Mouse (Mus musculus): ENCODE results near the gene Scn3b. TPM values are rescaled to one million over a fixed set of nuclear protein-coding genes. Genes with fewer than 3 reads are reported as not detected.

Gene Scn3b
- total RNA-seq, 2 experiments from 2014 or later: 8.2 to 8.9 TPM

DNA sequence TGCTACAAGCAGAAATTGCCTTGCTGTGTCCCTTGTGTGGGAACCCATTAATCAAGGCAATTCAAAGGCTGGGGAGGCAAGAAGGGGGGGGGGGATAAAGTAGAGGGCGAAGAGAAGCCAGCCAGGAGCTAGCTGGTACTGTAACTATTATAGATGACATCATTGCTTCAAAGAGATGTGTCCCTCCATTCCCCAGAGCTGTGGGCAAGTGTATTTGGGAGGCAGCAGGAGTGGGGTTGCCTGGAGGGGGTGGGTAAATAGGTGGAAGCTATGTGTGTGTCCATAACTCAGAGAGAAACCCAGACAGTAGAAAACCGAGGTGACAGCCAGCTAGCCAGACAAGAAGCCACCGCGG, 292 bp upstream of the Scn3b start:
- no peak for DNase-seq

DNA sequence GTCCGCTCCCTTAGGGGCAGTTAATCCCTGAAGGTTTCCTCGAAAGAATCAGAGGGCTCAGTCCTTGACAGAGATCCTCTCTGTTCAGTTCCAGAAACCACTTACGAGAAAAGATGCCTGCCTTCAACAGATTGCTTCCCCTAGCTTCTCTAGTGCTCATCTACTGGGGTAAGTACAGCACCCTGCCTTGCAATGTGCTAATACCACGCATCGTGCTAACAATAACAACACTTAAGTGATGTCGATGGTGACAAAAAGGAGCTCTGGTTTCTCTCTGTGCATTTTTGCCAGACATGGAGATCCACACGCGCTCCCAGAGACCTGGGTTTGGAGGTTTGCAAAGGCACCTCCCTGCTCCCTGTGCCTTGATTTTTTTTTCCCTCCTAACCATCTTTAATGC, 863 bp downstream of the Scn3b start:
- DNase-seq: no peak

DNA sequence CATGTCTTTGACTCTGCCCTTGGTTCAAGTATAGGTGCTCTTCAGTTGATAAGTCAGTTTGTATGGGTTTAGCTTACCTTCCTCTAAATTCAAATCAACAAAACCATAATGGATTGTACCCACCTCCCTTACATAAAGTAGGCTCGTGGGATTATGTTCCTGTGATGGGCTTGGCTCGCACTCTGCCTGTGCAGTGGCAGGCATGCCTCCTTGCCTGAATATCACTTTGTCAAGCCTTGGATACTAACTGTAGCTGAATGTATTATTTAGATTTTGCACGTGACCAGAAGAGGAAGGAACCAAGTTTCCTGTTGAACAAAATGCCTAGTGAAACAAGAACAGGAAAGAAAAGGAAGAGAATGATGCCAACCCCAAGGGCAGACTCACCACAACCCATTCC, 2.1 kb downstream of the Scn3b start:
- no peak for DNase-seq

DNA sequence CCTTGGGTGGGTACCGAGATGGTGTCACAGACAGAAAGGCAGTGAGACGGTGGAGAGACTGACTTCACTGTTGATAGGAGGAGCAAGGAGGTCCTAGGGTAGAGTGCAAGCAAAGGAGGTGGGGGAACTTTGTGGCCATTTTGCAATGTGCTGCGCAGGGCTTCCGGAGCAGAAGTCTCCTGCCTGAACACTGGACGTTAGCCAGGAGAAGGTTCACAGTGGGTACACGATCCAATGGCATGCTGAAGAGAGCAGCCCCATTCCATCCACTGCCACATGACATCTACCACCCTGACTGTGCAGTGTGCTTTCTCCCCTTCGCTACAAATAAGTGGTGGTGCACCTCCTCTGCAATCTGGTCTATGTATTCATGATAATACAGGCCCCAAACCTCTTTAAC, 3.8 kb downstream of the Scn3b start:
- no peak for DNase-seq

DNA sequence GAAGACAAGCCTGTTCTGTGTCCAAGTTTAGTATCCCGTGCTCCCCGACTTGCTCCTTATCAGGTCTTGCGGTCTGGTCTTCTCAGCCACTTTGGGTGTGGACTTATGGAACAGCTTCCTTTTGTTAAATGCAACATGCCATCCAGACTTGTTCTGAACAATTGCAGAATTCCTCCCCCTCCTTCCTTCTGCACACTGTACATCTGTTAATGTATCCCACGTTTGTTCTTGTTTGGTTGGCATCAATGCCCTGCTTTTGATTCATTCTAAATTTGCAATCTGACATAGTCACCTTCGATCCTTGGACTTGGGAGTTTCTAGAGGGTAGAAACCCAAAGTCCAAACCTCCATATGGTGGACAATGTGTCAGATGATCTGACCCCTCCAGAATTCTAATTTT, 6.9 kb downstream of the Scn3b start:
- DNase-seq: no peak

DNA sequence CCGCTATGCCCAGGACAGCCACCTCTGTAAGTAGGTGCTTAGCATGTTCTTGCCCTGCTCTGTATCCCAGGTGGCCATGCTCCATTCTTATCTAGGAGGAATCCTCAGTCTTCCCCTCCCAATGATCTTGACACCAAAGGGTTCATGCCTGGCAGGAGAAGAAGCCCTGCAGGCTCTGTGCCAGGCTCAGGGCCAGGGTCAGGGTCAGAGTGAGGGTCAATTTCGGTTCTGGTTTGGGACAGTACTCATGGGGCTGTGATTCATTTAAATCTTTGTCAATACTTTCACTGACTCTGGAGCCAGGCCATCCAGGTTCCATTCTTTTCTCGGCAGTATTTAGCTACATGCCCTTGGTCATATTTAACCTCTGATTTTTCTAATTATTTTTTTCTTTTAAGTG, 8.7 kb downstream of the Scn3b start:
- DNase-seq: no peak

DNA sequence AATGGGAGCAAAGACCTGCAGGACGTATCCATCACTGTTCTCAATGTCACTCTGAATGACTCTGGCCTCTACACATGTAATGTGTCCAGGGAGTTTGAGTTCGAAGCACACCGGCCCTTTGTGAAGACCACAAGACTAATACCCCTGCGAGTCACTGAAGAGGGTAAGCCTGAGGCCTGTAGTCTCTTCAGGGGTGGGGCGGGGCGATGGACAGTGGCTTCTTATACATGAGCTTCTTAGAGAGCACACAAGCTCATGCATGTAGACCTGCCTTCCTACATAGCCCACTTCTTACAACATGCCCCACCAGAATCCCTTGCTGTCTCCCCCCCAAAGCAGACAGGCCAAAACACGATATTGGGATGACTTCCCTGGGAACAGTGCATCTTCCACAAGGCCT, 10.4 kb downstream of the Scn3b start:
- DNase-seq: no peak

DNA sequence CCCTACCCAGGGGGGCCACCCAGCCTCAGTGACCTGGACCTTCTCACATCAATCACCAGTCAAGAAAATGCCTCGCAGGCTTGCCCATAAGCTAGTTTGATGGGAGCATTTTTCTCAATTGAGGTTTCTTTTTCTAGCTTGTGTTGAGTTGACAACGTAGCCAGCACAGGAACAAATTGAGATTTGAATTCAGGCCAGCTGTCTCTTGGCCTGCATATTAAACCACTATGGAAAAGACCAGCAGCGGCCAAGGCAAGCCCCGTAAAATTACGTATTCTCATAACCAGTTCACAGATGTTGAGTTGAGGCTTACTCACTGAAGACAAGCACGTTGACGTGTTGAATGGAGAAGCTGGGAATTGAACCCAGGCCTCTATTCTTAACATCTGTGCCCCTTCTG, 14.0 kb downstream of the Scn3b start:
- DNase-seq: no peak

DNA sequence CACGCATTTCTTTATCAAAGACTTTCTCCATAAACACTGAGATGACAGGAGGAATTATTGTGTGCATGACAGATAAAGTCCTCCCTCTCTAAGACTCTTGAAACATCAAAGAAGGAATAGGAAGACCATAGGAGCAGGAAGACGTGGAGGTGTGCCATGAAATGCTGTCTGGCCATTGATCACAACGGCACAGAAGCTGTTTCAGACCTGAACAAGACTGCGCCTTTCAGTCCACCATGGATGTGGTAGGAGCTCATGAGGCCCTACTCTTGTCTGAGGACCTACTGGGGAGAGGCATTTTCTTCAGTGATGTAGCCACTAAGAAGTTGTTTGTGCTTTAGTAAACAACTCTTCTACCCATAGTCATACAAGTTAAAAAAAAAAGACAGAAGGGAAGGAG, 23.5 kb downstream of the Scn3b start:
- no peak for DNase-seq

DNA sequence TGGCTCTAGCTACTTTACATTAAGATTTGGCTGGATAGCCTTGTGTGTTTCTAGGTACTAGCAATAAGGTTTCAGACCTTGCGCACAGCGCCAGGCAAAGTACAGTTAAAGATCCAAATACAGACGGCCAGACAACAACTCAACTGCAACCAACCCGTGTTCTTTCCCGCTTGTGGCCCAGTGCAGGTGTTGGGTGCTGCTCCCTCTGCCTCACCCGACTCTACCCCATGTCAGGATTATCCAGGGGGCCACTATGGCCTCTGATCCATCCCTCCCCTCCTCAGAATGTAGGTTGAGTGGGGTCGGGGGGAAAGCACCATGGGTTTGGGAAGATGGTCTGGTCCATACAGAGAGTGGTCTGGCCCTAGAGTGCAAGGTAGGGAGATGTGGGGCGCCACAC, 24.3 kb downstream of the Scn3b start:
- no peak for DNase-seq

DNA sequence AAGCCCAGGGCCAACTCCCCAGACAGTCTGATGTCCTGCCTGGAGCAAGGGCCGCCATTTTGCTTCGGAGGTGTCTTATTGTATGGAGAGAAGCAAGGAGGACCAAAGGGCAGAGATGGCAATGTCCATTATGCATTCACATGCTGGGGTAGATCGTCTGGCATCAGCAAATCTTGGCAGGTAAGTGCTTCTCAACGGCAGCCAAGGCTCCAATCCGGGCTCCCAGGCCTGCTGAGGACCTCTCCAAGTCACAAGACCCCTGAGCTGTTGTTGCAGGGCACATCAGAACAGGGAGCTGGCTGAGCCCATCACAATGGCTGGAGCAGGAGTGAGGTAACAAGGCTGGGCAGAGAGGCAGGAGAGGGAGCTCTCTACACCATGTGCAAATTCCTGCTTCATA, 24.7 kb downstream of the Scn3b start:
- no peak for DNase-seq

DNA sequence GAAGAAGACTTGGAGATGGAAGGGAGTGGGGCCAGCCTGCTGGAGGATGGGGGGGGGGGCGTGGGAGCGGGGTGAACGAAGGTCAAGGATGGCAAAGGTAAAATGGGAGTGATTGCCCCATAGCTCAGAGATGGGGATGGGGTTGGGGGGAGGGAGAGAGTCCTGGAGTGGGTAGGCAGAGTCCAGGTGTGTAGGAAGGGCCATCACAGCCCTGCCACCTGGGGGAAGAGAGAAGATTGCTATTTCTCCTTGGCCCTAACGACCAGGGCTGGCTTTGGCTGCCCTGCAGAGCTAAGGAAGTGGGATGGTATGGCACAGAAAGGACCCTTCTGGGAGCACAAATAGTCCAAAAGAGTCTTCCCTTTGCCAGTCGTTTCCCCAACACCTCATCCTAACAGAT, 25.2 kb downstream of the Scn3b start:
- DNase-seq: no peak

DNA sequence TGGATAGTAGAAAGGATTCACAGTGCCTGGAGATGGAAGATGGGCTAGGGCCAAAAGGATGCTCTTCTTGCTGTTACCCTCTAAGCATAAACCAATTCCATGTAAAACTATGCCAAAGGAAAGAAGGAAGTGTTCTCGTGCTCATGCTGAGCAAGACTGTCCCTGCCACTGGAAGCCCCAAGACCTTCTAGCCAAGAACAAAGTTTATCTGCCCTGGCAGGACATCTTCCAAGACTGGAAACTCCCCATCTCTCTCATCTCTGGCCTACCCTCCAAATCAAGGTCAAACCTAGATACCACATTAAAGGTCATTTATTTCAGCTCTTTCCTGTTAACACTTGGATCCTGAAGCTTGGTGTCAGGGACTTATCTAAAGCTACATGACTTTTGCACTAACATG, 25.8 kb downstream of the Scn3b start:
- DNase-seq: no peak

DNA sequence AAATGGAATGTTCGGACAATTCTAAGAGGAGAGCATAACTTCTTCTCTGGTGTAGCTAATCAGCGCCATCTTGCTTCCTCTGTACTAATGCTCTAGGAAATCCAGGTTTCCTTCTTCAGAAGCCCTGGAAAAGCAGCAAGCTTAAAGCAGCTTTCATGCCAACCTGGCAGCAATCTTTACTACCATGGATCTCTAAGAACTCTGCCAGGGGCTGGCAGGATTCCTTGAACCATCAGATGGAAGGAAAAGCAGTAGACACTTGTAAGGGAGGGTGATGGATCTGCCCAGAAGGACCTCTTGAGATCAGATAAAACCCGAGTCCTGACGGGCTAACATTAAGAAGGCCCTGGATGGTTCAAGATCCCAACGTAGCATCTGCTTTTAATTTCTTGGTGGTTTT, 27.2 kb downstream of the Scn3b start:
- DNase-seq: no peak

DNA sequence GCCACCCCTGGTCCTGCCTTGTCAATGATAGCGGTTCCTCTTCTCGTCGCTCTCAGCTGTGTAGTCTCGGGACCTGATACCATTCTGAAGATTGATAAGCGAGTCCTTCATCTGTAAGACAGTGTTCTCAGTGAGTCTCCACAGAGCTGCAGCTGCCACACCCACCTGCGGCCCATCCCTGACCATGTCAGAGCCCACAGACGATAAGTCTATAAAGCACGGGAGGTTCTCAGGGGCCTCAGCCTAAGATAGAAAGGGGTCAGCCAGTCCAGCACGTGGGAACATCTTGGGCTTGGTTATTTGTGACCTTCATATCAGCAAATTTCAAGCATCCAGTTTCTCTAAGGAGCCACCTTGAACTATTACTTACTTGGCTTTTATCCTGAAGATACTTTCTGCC, 29.0 kb downstream of the Scn3b start:
- no peak for DNase-seq

DNA sequence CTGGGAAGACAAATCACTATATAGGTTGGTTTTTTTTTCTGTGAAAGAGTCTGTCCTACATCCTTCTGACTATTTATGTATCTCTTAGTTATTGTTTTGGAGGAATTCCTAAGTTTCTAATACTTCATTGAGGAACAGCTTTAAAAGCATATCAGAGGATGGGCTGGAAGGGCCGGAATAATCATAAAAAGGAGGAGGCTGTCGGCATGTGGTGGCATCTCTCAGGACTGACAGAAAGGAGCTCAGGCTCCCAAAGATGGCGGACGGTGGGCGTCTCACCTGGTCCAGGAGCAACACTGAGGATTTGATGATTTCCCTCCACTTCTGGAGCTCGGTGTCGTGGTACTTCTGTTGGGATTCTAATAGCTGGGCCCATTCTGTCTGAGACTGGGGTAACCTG, 30.3 kb downstream of the Scn3b start:
- no peak for DNase-seq

DNA sequence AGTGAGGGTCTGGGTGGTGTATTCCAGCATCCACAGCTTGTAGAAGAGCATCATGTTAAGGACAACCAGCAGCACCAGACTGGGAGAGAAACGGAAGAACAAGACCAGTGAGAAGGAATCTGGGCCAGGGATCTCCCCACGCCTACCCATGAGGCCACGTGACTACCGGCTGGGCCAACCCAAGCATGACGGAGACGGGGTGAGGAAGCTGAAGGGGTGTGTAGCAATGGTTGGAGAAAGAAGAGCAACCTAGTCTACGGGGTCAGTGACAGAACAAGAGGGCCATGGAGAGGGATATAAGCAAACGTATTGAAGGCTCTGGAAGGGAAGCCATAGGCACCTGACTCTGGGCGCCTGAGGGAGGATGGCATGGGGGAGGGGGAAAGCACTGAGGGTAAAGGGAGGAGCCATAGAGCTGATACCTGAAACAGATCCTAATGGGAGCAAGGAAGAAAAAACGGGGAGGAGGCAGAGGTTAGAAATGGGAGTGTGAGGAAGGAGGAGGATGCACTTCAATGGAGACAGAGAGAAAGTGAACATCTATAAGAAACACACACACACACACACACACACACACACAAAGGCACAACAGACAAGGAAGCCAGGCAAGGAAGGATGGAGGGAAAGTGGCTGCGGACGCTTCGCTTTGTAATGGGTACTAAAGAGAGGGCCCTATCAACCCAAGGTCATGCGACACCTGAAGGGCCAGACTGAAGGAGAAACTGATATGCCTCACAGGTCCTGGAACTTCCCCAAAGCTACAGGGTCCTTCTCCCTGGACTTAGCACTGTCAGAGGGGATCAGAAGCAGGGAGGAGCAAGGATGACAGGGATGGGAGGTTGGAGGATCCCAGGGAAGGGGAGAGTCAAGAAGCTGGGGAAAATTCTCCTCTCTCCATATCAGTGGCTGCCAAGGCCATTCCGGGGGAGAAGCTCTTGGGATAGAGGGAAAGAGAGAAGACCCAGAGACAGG, 31.3 kb downstream of the Scn3b start:
- DNase-seq: no peak

DNA sequence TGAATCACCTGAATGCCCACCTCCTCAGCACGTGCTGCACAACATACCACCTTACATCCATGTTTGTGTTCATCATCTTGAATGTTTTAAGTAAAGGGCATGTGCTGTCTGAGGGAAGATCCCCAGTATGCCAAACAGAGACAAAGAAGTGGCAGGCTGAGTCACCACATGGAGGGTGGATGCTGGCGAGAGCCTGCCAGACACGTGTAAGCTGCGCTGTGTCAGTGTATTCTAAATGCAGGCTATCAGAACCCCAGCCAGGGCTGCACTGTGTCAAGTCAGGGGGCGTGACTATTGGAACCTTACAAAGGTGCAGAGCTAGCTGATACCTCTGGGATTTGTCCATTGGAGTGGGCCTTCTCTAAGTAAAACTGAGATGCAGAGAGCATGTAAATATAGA, 32.5 kb downstream of the Scn3b start:
- no peak for DNase-seq

DNA sequence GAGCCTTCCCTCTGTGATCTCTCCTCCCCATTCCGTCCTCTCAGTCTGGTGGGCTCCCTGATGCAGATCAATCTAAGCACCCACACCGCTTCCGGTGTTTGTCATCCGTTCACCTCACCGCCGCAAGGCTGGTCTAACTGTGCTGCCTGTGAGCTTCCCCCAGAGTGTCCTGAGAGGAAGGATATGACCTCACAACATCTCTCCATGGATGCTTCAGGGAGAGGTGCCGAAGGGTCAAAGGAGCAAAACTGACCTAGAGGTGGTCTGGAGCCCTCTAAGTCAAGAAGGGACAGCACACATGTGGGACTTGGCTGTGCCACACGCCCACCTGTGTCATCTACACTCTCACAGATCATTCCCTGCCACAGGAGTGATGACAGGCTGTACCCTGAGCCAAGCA, 33.4 kb downstream of the Scn3b start:
- DNase-seq: no peak

DNA sequence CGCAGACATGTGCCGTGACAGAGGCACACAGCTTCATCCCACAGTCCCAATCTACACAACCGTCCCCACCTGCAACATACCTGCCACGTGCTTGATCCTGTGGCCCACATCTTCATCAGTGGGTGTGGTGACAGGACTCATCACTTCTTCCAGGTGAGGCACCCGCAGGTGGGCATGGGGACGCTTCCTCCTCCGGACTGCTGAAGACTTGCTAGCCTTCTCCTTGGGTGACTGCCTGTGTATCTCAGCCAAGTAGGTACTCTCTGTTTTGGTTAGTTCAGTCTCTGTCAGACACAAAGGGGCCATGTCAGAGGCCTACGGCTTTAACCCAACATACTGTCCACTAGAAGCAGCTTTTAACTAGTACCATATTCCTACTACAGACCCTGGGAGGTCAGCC, 35.2 kb downstream of the Scn3b start:
- no peak for DNase-seq

DNA sequence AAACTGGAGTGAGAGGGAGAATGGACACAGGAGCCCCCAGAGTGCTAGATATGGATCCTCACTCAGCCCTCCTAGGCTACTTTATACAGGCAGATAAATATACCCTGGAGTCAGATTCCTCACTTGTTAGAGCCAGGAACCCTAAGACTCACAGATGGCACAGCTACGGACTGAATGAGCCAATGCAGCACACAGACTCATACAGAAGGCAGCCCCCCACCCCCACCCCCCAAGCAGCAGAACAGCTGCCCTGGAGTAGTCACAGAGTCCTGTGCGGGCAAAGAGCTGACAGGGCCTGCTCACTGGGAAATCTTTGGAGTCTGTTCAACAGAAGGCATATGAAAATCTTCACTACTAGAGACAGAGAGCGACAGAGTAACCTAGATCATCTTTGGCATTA, 38.3 kb downstream of the Scn3b start:
- DNase-seq: no peak

DNA sequence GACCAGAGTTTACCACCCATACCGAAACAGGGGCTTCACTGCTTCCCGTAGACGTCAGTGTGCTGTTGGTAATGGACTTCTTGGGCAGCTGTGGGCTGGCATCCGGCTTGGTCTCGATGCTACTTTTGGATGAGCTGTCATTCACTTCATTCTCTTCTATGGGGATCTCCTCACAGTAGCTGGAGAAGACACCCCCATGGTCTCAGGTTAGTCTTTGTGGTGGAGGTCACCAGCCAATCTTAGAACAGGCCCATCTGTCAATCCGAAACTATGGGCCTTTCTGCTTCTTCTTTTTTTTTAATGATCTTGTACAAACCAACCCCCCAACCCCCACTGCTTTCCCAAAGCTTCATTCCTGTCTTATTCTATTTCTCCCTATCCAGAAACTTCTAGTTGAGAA, 40.9 kb downstream of the Scn3b start:
- no peak for DNase-seq

DNA sequence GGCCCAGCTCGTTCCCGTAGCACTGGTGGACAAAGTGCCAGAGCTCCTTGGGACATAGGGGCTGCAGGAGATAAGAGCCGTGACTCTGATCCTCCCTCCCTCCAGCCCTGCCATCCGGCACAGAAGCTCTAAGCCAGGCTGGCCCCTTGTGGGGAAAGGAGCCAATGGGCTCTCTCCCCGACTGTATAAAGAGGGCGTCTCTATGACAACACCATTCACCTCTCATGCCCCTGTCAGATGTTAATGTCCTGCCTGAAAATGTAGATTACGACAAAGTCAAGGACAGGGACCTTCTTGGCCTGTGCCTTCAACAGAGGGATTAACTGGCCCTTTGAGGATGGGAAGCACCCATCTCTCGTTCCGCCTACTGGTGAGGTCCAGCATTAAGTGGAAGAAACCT, 42.8 kb downstream of the Scn3b start:
- DNase-seq: no peak

DNA sequence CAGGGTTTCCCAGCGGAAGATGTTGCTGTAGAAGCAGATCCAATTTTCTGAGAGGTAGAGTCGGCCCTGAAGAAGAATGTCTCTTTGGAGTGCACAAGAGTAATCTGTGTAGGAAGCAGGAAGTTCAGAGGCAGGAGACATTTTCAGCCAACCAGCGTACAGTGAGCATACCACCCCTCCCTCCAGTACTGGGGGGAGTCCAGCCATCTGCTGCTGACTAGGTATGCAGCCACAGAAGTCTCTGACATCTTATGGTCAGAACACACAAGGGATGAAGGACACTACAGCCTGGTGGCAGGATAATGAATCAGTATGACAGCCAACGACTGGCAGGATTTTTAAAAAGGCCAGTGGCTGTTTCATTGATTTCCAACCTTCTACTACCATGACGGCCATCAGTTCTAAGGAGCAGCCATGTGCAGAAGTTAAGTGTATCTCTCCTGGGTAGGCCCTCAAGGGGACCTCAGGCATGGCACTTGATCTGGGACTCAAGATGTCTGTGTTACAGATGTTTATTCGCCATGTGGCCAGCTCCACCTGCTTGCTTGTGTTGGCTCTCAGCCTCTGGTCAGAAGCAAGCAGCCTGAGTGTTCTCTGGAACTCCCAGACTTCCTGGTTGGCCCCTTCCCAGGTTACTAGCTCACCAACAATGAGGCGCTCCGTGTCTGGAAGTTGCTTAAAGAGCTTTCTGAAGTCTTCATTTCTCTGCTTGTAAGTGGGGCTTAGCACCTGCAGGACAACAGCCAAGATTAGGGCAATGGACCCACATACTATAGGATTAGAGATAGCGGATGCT, 48.0 kb downstream of the Scn3b start:
- DNase-seq: no peak
